Mouse (Mus musculus): Measurements from ENCODE around the gene Ppp1r10.
"Not testable (repeated sequence)": the region's sequence is repeated elsewhere in the genome, so short reads cannot be mapped to it uniquely, and the experiment has no call there.

GRCm38 (mm10) chr17:35935763-35936162, 19.5 kb downstream of the Ppp1r10 start:
- TF ChIP-seq CTCF, POLR2A (IDR thresholded peaks at IDR 0.05; ENCODE audit: extremely low read depth, insufficient read depth, low read length): not testable (repeated sequence)
